Mouse (Mus musculus) left cerebral cortex, adult 18-20 months (tissue): ENCODE measurements around the gene Slc13a3. TPM values are rescaled to one million over a fixed set of nuclear protein-coding genes. Genes with fewer than 3 reads are reported as not detected.
"Not testable (repeated sequence)": the region's sequence is repeated elsewhere in the genome, so short reads cannot be mapped to it uniquely, and the experiment has no call there.

Experiments
- DNase-seq, 2 experiments: peaks; one replicate each; pipeline ENCODE4 v3.0.0; 2021 to 2022; ENCODE audit warnings: low spot score in 2 of 2, mixed read lengths in 1 of 2
- long read RNA-seq, 2 experiments: library from polyadenylated mRNA; stranded (forward); transcript quantifications; one replicate each; pipeline ENCODE4 v2.0.0; 2021
- total RNA-seq, 2 experiments: library from RNA; stranded (reverse); gene quantifications; 2 replicates each; pipeline ENCODE4 v1.2.3; 2021

Gene Slc13a3
- total RNA-seq = 10 to 100 TPM; 17.5 to 21.1 TPM
- long read RNA-seq, experiment 1, transcript Slc13a3-201 (13 exons, 3,524 nt) = major isoform, 8 of 26 reads
- long read RNA-seq, experiment 1, partial matches to known transcripts = 17 of 26 reads
- long read RNA-seq, experiment 1, other reads (novel, unspliced or antisense) = 0 of 26 reads
- long read RNA-seq, experiment 2, transcript Slc13a3-201 (13 exons, 3,524 nt) = major isoform, 6 of 20 reads
- long read RNA-seq, experiment 2, partial matches to known transcripts = 13 of 20 reads
- long read RNA-seq, experiment 2, other reads (novel, unspliced or antisense) = 0 of 20 reads

GRCm38 (mm10) chr2:165473003-165473402 lies at the start of gene Slc13a3:
Gene Slc13a3, minus strand, starts transcription at chr2:165473230.
- peak in 1 of 2 experiments; percentile 14 for DNase-seq

GRCm38 (mm10) chr2:165515178-165515728 lies 42.2 kb upstream of the Slc13a3 start:
- DNase-seq = no peak

GRCm38 (mm10) chr2:165512870-165513600 lies 40.0 kb upstream of the Slc13a3 start:
- DNase-seq = no peak

GRCm38 (mm10) chr2:165512426-165512825 lies 39.4 kb upstream of the Slc13a3 start:
- DNase-seq = peak in 1 of 2 experiments; percentile 35

- DNase-seq = not testable (repeated sequence)
Measured at GRCm38 (mm10) chr2:165511530-165511929, 38.5 kb upstream of the Slc13a3 start.

GRCm38 (mm10) chr2:165510914-165511458 lies 38.0 kb upstream of the Slc13a3 start:
- not testable (repeated sequence) for DNase-seq

GRCm38 (mm10) chr2:165510466-165510865 lies 37.4 kb upstream of the Slc13a3 start:
- peak in 1 of 2 experiments; percentile 57 for DNase-seq

- no peak for DNase-seq
Measured at GRCm38 (mm10) chr2:165509686-165510085, 36.7 kb upstream of the Slc13a3 start.

- DNase-seq = no peak
Measured at GRCm38 (mm10) chr2:165503259-165504203, 30.5 kb upstream of the Slc13a3 start, which contains the start of gene Slc2a10. Gene Slc2a10, plus strand, starts transcription at chr2:165503787.

GRCm38 (mm10) chr2:165498816-165499215 lies 25.8 kb upstream of the Slc13a3 start:
- DNase-seq = no peak

GRCm38 (mm10) chr2:165497706-165498275 lies 24.8 kb upstream of the Slc13a3 start:
- no peak for DNase-seq

GRCm38 (mm10) chr2:165496251-165496650 lies 23.2 kb upstream of the Slc13a3 start:
- peak; percentile 70 to 73 for DNase-seq

GRCm38 (mm10) chr2:165494495-165494894 lies 21.5 kb upstream of the Slc13a3 start:
- no peak for DNase-seq

GRCm38 (mm10) chr2:165493587-165494210 lies 20.7 kb upstream of the Slc13a3 start:
- DNase-seq = peak; percentile 21 to 27

GRCm38 (mm10) chr2:165492648-165493553 lies 19.9 kb upstream of the Slc13a3 start, which contains the start of gene Trp53rka:
Gene Trp53rka, minus strand, starts transcription at chr2:165493324.
- DNase-seq = peak; percentile 76 to 85

- peak; percentile 63 to 64 for DNase-seq
Measured at GRCm38 (mm10) chr2:165486881-165487535, 14.0 kb upstream of the Slc13a3 start.

GRCm38 (mm10) chr2:165486401-165486800 lies 13.4 kb upstream of the Slc13a3 start:
- no peak for DNase-seq

GRCm38 (mm10) chr2:165485826-165486225 lies 12.8 kb upstream of the Slc13a3 start:
- no peak for DNase-seq
